Comparison of ENCODE assay signal across 9 mouse cellular contexts in genomic region chr14:105198401-105198800, GRCm38 (mm10). TPM values are rescaled to one million over a fixed set of nuclear protein-coding genes. Genes with fewer than 3 reads are reported as not detected.
DNase-seq lines count a peak whose midpoint lies in the region; ATAC-seq and TF ChIP-seq lines count a peak whose summit lies in the region.
"Had no signal": no experiment of that assay in that cellular context is flagged by ENCODE, and none has a peak within 500 bp of the region (broad histone marks: within the 10 kb centered on the region; RNA-seq: fewer than 3 reads in every experiment).

No protein-coding gene starts in this region.

- no peak overlapping the region for H3K4me2 ChIP-seq in liver, embryonic 11.5 days
- H3K4me2 ChIP-seq: hindbrain, embryonic 15.5 days had no signal

- TF ChIP-seq POLR2A in brain, embryonic 14.5 days (IDR thresholded peaks at IDR 0.05; ENCODE audit: borderline replicate concordance, extremely low read depth, insufficient read depth, insufficient read length, poor library complexity, severe bottlenecking) = no peak

- peak; percentile 49; the same call in 1 of the 2 replicates for ATAC-seq in liver, embryonic 11.5 days (replicated peaks; ENCODE audit: low FRiP score)

- H3K27ac ChIP-seq in liver, embryonic 11.5 days (ENCODE audit: low read depth, low read length) = no peak overlapping the region
- H3K27ac ChIP-seq: hindbrain, embryonic 15.5 days had no signal

- 52% methylated on average over 5 of the region's 5 CpGs for WGBS in liver, embryonic 11.5 days

- TF ChIP-seq CTCF in brain, embryonic 14.5 days (IDR thresholded peaks at IDR 0.05; ENCODE audit: borderline replicate concordance, extremely low read depth, insufficient read depth, insufficient read length) = peak; percentile 22; the same call in 1 of the 2 replicates

- no peak overlapping the region for H3K9ac ChIP-seq in liver, embryonic 11.5 days (ENCODE audit: low read depth, low read length)
- H3K9ac ChIP-seq: hindbrain, embryonic 15.5 days had no signal

- H3K4me3 ChIP-seq in liver, embryonic 11.5 days (ENCODE audit: low read depth, low read length) = no peak overlapping the region
- H3K4me3 ChIP-seq: hindbrain, embryonic 15.5 days had no signal

- no peaks in the 10 kb centered on the region for H3K27me3 ChIP-seq in liver, embryonic 11.5 days (replicated peaks; ENCODE audit: control insufficient read depth, insufficient read depth, low read length)
- H3K27me3 ChIP-seq: hindbrain, embryonic 15.5 days had no signal

- no peaks in the 10 kb centered on the region for H3K9me3 ChIP-seq in liver, embryonic 11.5 days (ENCODE audit: control insufficient read depth, low read length)
- H3K9me3 ChIP-seq: hindbrain, embryonic 15.5 days had no signal

- H3K36me3 ChIP-seq in liver, embryonic 11.5 days (ENCODE audit: control insufficient read depth, insufficient read depth, low read length) = no peaks in the 10 kb centered on the region
- H3K36me3 ChIP-seq: hindbrain, embryonic 15.5 days had no signal

- peak; percentile 62 for DNase-seq in heart, adult 11 months
- no peak for DNase-seq in heart, adult 8-10 months (ENCODE audit: low spot score)
- peak; percentile 77 for DNase-seq in CD4-positive, CD25-positive, alpha-beta regulatory T cell, adult 2 months (ENCODE audit: low read depth, low spot score)
- no peak for DNase-seq in brain, embryonic 14.5 days (ENCODE audit: low read depth)
- DNase-seq in liver, embryonic 11.5 days (ENCODE audit: low spot score) = no peak
- peak; percentile 54 for DNase-seq in thymus, postnatal 0 days (ENCODE audit: low spot score)
- no peak for DNase-seq in testis, postnatal 10 days (ENCODE audit: low spot score)
- no peak for DNase-seq in layer of hippocampus, postnatal 25 days (ENCODE audit: extremely low spot score in 1 of 2, low spot score in 1 of 2)

- H3K4me1 ChIP-seq in liver, embryonic 11.5 days (replicated peaks; ENCODE audit: control insufficient read depth, insufficient read depth, low read length) = no peaks in the 10 kb centered on the region
- H3K4me1 ChIP-seq: hindbrain, embryonic 15.5 days had no signal

RNA-seq across cellular contexts. Expression of gene Rbm26, which starts 21.3 kb away (rescaled TPM):
- 10 to 100 TPM; 17.0 to 21.2 (median 17.5) TPM for total RNA-seq in heart, adult 8-10 months (2022)
- 57.6 and 59.7 TPM in 2 replicates for polyA plus RNA-seq in brain, embryonic 14.5 days (2012; rRNA removed)
- 25.4 and 28.7 TPM in 2 replicates for polyA plus RNA-seq in liver, embryonic 11.5 days (2014; fragmentation: Nextera tagmentation; extraction: Ambion mirVana)
- polyA plus RNA-seq in thymus, postnatal 0 days (2015; fragmentation: Nextera tagmentation; extraction: Ambion mirVana) = 30.9 and 46.4 TPM in 2 replicates
- 10 to 100 TPM; 51.5 to 63.4 TPM for total RNA-seq in layer of hippocampus, postnatal 25 days (2021)

RNA-seq across cellular contexts. Expression of gene Ndfip2, which starts 60.0 kb away (rescaled TPM):
- total RNA-seq in heart, adult 8-10 months (2022) = 10 to 100 TPM; 14.2 to 15.8 (median 15.3) TPM
- 81.2 and 90.7 TPM in 2 replicates for polyA plus RNA-seq in brain, embryonic 14.5 days (2012; rRNA removed)
- 35.3 and 38.4 TPM in 2 replicates for polyA plus RNA-seq in liver, embryonic 11.5 days (2014; fragmentation: Nextera tagmentation; extraction: Ambion mirVana)
- 97.8 and 108 TPM in 2 replicates for polyA plus RNA-seq in thymus, postnatal 0 days (2015; fragmentation: Nextera tagmentation; extraction: Ambion mirVana)
- 10 to 100 TPM; 90.3 to 94.9 TPM for total RNA-seq in layer of hippocampus, postnatal 25 days (2021)

Comparison
In these comparisons a context has a peak if more than half of its experiments do, and no peak if none do; other contexts are left out.
1. DNase-seq: peak in heart, adult 11 months (single experiment), CD4-positive, CD25-positive, alpha-beta regulatory T cell, adult 2 months (single experiment) and thymus, postnatal 0 days (single experiment); none in heart, adult 8-10 months (single experiment), brain, embryonic 14.5 days (single experiment), liver, embryonic 11.5 days (single experiment), testis, postnatal 10 days (single experiment) and layer of hippocampus, postnatal 25 days (0 of 2).